In genomic region chr14:75845698-75846115, GRCm38 (mm10) we compare ENCODE assay signal across 8 mouse cellular contexts. TPM values are rescaled to one million over a fixed set of nuclear protein-coding genes. Genes with fewer than 3 reads are reported as not detected.
DNase-seq lines count a peak whose midpoint lies in the region; ATAC-seq lines count a peak whose summit lies in the region.

No protein-coding gene starts in this region.

- no peaks in the 10 kb centered on the region for H3K9me3 ChIP-seq in hindbrain, embryonic 12.5 days (replicated peaks)

- H3K4me1 ChIP-seq in hindbrain, embryonic 12.5 days: peaks cover 21% of the 10 kb centered on the region

- peak; percentile 93 for DNase-seq in NIH3T3 (ENCODE audit: low read depth)
- peak; percentile 95 to 96 for DNase-seq in cerebellum, postnatal 10 days
- peak; percentile 80 to 87 for DNase-seq in frontal cortex, postnatal 10 days (ENCODE audit: low spot score in 2 of 2)
- peak; percentile 73 to 87 for DNase-seq in layer of hippocampus, postnatal 25 days (ENCODE audit: extremely low spot score in 1 of 2, low spot score in 1 of 2)
- DNase-seq in lung, postnatal 14 days: peak; percentile 92
- peak; percentile 90 for DNase-seq in ovary, postnatal 36 days (ENCODE audit: low spot score)
- DNase-seq in thymus, postnatal 25 days: peak; percentile 92

- peak overlapping the region; percentile 96 for H3K9ac ChIP-seq in hindbrain, embryonic 12.5 days

- peak overlapping the region; percentile 89 for H3K4me3 ChIP-seq in hindbrain, embryonic 12.5 days

- peaks cover 38% of the 10 kb centered on the region for H3K36me3 ChIP-seq in hindbrain, embryonic 12.5 days

- H3K27me3 ChIP-seq in hindbrain, embryonic 12.5 days: no peaks in the 10 kb centered on the region

- ATAC-seq in hindbrain, embryonic 12.5 days (ENCODE audit: low FRiP score): peak; percentile 71

- peak overlapping the region; percentile 52 for H3K4me2 ChIP-seq in hindbrain, embryonic 12.5 days (replicated peaks)

- WGBS in hindbrain, embryonic 12.5 days: under 1% methylated on average over 39 of the region's 40 CpGs

- H3K27ac ChIP-seq in hindbrain, embryonic 12.5 days: peak overlapping the region; percentile 98

RNA-seq across cellular contexts. Expression of gene Tpt1, which starts 0.8 kb away (rescaled TPM):
- 873 and 904 TPM in 2 replicates for polyA plus RNA-seq in hindbrain, embryonic 12.5 days (2016; fragmentation: Nextera tagmentation; extraction: Ambion mirVana)
- total RNA-seq in layer of hippocampus, postnatal 25 days (2021): 1,000 to 10,000 TPM in 1 of 2 experiments, 100 to 1,000 TPM in 1; 935 to 1,046 TPM

RNA-seq across cellular contexts. Expression of gene Slc25a30, which starts 58.9 kb away (rescaled TPM):
- 7.8 and 9.3 TPM in 2 replicates for polyA plus RNA-seq in hindbrain, embryonic 12.5 days (2016; fragmentation: Nextera tagmentation; extraction: Ambion mirVana)
- total RNA-seq in layer of hippocampus, postnatal 25 days (2021): 10 to 100 TPM; 10.9 to 14.7 TPM

Comparison
In these comparisons a context has a peak if more than half of its experiments do, and no peak if none do; other contexts are left out.
1. Peak in every context shown above with its lines: DNase-seq, ATAC-seq, H3K4me3 ChIP-seq and H3K27ac ChIP-seq.